Mouse (Mus musculus) limb, embryonic 10.5 days (tissue): ENCODE measurements around the gene Zscan25. TPM values are rescaled to one million over a fixed set of nuclear protein-coding genes. Genes with fewer than 3 reads are reported as not detected.
"Not testable (repeated sequence)": the region's sequence is repeated elsewhere in the genome, so short reads cannot be mapped to it uniquely, and the experiment has no call there.

Experiments used
- DNase-seq: peaks from one replicate; pipeline ENCODE4 v3.0.0-alpha.2; 2017; ENCODE audit warnings: low spot score
- H3K27ac ChIP-seq: fragments of 300-500 bp; sonication (generic); 2 replicates; pipeline ENCODE4 v1.5.1; 2016; ENCODE audit warnings: mild to moderate bottlenecking
- H3K27me3 ChIP-seq: fragments of 300-500 bp; sonication (generic); 2 replicates; pipeline ENCODE4 v1.6.1; 2016; ENCODE audit warnings: low read depth, mild to moderate bottlenecking; ENCODE audit not compliant: poor library complexity, severe bottlenecking
- H3K36me3 ChIP-seq: fragments of 300-500 bp; sonication (generic); 2 replicates; pipeline ENCODE4 v1.6.1; 2016; ENCODE audit warnings: mild to moderate bottlenecking, moderate library complexity
- H3K4me1 ChIP-seq: fragments of 300-500 bp; sonication (generic); 2 replicates; pipeline ENCODE4 v1.6.1; 2016
- H3K4me3 ChIP-seq: fragments of 300-500 bp; sonication (generic); 2 replicates; pipeline ENCODE4 v1.5.1; 2016; ENCODE audit warnings: mild to moderate bottlenecking, moderate library complexity
- H3K9me3 ChIP-seq: fragments of 300-500 bp; sonication (generic); replicated peaks from 2 replicates; pipeline ENCODE4 v1.6.1; 2016; ENCODE audit warnings: mild to moderate bottlenecking
- WGBS: fragments of 180-500 bp; shearing (Covaris S2); methylation state at CpG from one replicate; pipeline ENCODE4 v1.1.7; 2016; 5-methylcytosine and 5-hydroxymethylcytosine counted together
- polyA plus RNA-seq: library from polyadenylated mRNA; unstranded; fragments of >200 nt; fragmentation: Nextera tagmentation; extraction: Ambion mirVana; gene quantifications from 2 replicates; pipeline ENCODE4 v1.2.1, GENCODE M21; 2016

Gene Zscan25
- polyA plus RNA-seq, result 0.43 and 0.67 TPM in 2 replicates

- under 1% methylated on average over 50 of the region's 50 CpGs for WGBS
- H3K36me3 ChIP-seq, result peaks cover 32% of the 10 kb centered on the region
- no peaks in the 10 kb centered on the region for H3K9me3 ChIP-seq
- H3K4me3 ChIP-seq, result peak within 1 kb of the TSS; percentile 84
- H3K4me1 ChIP-seq, result peaks cover 6% of the 10 kb centered on the region
- peak within 1 kb of the TSS; percentile 88 for H3K27ac ChIP-seq
- H3K27me3 ChIP-seq, result no peaks in the 10 kb centered on the region
- DNase-seq, result peak; percentile 96
Observed at GRCm38 (mm10) chr5:145280371-145281143, at the start of gene Zscan25. Zscan25 (plus strand) TSS chr5:145280500.

GRCm38 (mm10) chr5:145230641-145231040, 49.7 kb upstream of the Zscan25 start:
- WGBS, result 90% methylated on average over 4 of the region's 4 CpGs
- H3K9me3 ChIP-seq, result no peaks in the 10 kb centered on the region
- DNase-seq, result no peak

GRCm38 (mm10) chr5:145231367-145231871, 48.9 kb upstream of the Zscan25 start, which contains the start of gene Zfp655:
Zfp655 (plus strand) TSS chr5:145231715.
- H3K9me3 ChIP-seq, result no peaks in the 10 kb centered on the region
- peak within 1 kb of the TSS; percentile 90 for H3K27ac ChIP-seq
- WGBS, result under 1% methylated on average over 42 of the region's 42 CpGs
- H3K36me3 ChIP-seq, result peaks cover 33% of the 10 kb centered on the region
- no peaks in the 10 kb centered on the region for H3K27me3 ChIP-seq
- peaks cover 11% of the 10 kb centered on the region for H3K4me1 ChIP-seq
- peak within 1 kb of the TSS; percentile 91 for H3K4me3 ChIP-seq
- peak; percentile 98 for DNase-seq

More at GRCm38 (mm10) chr5:145230641-145231040, 49.7 kb upstream of the Zscan25 start:
- Histone ChIP-seq H3K4me3 (peak overlapping the region; percentile 91), H3K27me3 (no peaks in the 10 kb centered on the region), H3K36me3 (peaks cover 25% of the 10 kb centered on the region), H3K4me1 (peaks cover 11% of the 10 kb centered on the region), H3K27ac (no peak overlapping the region)

- no peaks in the 10 kb centered on the region for H3K9me3 ChIP-seq
- WGBS, result under 1% methylated on average over 49 of the region's 49 CpGs
- H3K4me1 ChIP-seq, result peaks cover 11% of the 10 kb centered on the region
- no peaks in the 10 kb centered on the region for H3K27me3 ChIP-seq
- peaks cover 37% of the 10 kb centered on the region for H3K36me3 ChIP-seq
- DNase-seq, result no peak
- H3K4me3 ChIP-seq, result peak overlapping the region; percentile 91
- peak overlapping the region; percentile 90 for H3K27ac ChIP-seq
Observed at GRCm38 (mm10) chr5:145231893-145232411, 48.3 kb upstream of the Zscan25 start.

- Histone ChIP-seq H3K4me3 (no peak overlapping the region), H3K9me3 (no peaks in the 10 kb centered on the region), H3K4me1 (peaks cover 11% of the 10 kb centered on the region), H3K36me3 (peaks cover 64% of the 10 kb centered on the region), H3K27ac (no peak overlapping the region), H3K27me3 (no peaks in the 10 kb centered on the region)
- no peak for DNase-seq
Observed at GRCm38 (mm10) chr5:145234636-145235035, 45.7 kb upstream of the Zscan25 start.

- Histone ChIP-seq H3K27ac (no peak overlapping the region), H3K4me3 (no peak overlapping the region), H3K27me3 (no peaks in the 10 kb centered on the region), H3K4me1 (no peaks in the 10 kb centered on the region), H3K9me3 (no peaks in the 10 kb centered on the region), H3K36me3 (peaks cover 82% of the 10 kb centered on the region)
- WGBS, result 98% methylated on average over 3 of the region's 3 CpGs
- DNase-seq, result no peak
Observed at GRCm38 (mm10) chr5:145249520-145249919, 30.8 kb upstream of the Zscan25 start.

- H3K9me3 ChIP-seq, H3K27ac ChIP-seq, H3K36me3 ChIP-seq, H3K27me3 ChIP-seq, H3K4me3 ChIP-seq, DNase-seq, H3K4me1 ChIP-seq: not testable (repeated sequence)
- 84% methylated on average over 2 of the region's 2 CpGs for WGBS
Observed at GRCm38 (mm10) chr5:145273568-145273967, 6.7 kb upstream of the Zscan25 start.

- H3K27ac ChIP-seq, result no peak overlapping the region
- no peak for DNase-seq
- H3K4me1 ChIP-seq, result peaks cover 6% of the 10 kb centered on the region
- WGBS, result 97% methylated on average over 2 of the region's 2 CpGs
- peaks cover 26% of the 10 kb centered on the region for H3K36me3 ChIP-seq
- no peaks in the 10 kb centered on the region for H3K27me3 ChIP-seq
- H3K9me3 ChIP-seq, result no peaks in the 10 kb centered on the region
- H3K4me3 ChIP-seq, result no peak overlapping the region
Observed at GRCm38 (mm10) chr5:145279948-145280347, 352 bp upstream of the Zscan25 start.

GRCm38 (mm10) chr5:145288382-145288781, 8.1 kb downstream of the Zscan25 start:
- DNase-seq, result peak; percentile 20
- Histone ChIP-seq H3K9me3 (no peaks in the 10 kb centered on the region), H3K36me3 (peaks cover 100% of the 10 kb centered on the region), H3K27me3 (no peaks in the 10 kb centered on the region), H3K4me3 (no peak overlapping the region), H3K4me1 (no peaks in the 10 kb centered on the region), H3K27ac (no peak overlapping the region)
- 96% methylated on average over 5 of the region's 5 CpGs for WGBS

- Histone ChIP-seq H3K27ac (no peak overlapping the region), H3K36me3 (peaks cover 92% of the 10 kb centered on the region), H3K9me3 (no peaks in the 10 kb centered on the region), H3K27me3 (no peaks in the 10 kb centered on the region), H3K4me3 (no peak overlapping the region), H3K4me1 (no peaks in the 10 kb centered on the region)
- DNase-seq, result peak; percentile 26
- WGBS, result 95% methylated on average over 16 of the region's 16 CpGs
Observed at GRCm38 (mm10) chr5:145290697-145291096, 10.4 kb downstream of the Zscan25 start.

- H3K36me3 ChIP-seq, result peaks cover 75% of the 10 kb centered on the region
- H3K9me3 ChIP-seq, result no peaks in the 10 kb centered on the region
- no peak for DNase-seq
- 96% methylated on average over 6 of the region's 6 CpGs for WGBS
- no peak overlapping the region for H3K4me3 ChIP-seq
- no peak overlapping the region for H3K27ac ChIP-seq
- H3K27me3 ChIP-seq, result no peaks in the 10 kb centered on the region
- H3K4me1 ChIP-seq, result no peaks in the 10 kb centered on the region
Observed at GRCm38 (mm10) chr5:145292398-145292797, 12.1 kb downstream of the Zscan25 start.

- H3K36me3 ChIP-seq, result no peaks in the 10 kb centered on the region
- no peak overlapping the region for H3K4me3 ChIP-seq
- no peaks in the 10 kb centered on the region for H3K4me1 ChIP-seq
- H3K9me3 ChIP-seq, result no peaks in the 10 kb centered on the region
- no peak for DNase-seq
- no peak overlapping the region for H3K27ac ChIP-seq
- no peaks in the 10 kb centered on the region for H3K27me3 ChIP-seq
Observed at GRCm38 (mm10) chr5:145300469-145300868, 20.2 kb downstream of the Zscan25 start.

GRCm38 (mm10) chr5:145301796-145302195, 21.5 kb downstream of the Zscan25 start:
- not testable (repeated sequence) for H3K36me3 ChIP-seq, H3K4me3 ChIP-seq, H3K4me1 ChIP-seq, H3K9me3 ChIP-seq, H3K27ac ChIP-seq, DNase-seq, H3K27me3 ChIP-seq
- 70% methylated on average over 4 of the region's 4 CpGs for WGBS
